Mouse (Mus musculus) naive thymus-derived CD4-positive, alpha-beta T cell, adult 2 months (primary cell): ENCODE results near the gene Tmem50b.
"Not testable (repeated sequence)": the region's sequence is repeated elsewhere in the genome, so short reads cannot be mapped to it uniquely, and the experiment has no call there.

Experiments
- DNase-seq: peaks from one replicate; pipeline ENCODE4 v3.0.0-alpha.2; 2011; ENCODE audit warnings: low read depth

The Tmem50b gene

DNA sequence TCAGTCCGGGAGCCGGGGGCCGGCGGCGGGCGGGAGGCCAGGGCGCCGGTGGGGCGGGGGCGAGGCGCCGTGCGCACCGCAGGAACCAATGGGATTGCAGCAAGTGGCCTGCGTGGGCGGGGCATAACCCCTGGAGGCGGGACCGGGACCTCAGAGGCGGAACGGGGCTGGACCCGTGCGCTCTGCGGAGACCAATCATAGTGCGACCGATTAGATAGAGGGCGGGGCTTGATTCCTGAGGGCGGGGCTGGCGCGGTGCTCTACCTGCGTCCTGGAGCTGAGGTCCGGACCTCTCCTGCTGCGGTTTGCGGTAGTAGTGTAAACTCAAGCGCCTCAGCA is at the start of gene Tmem50b:
Gene Tmem50b (minus strand): TSS at position 129 of the 339 bp plus-strand sequence.
- peak; percentile 99 for DNase-seq

DNA sequence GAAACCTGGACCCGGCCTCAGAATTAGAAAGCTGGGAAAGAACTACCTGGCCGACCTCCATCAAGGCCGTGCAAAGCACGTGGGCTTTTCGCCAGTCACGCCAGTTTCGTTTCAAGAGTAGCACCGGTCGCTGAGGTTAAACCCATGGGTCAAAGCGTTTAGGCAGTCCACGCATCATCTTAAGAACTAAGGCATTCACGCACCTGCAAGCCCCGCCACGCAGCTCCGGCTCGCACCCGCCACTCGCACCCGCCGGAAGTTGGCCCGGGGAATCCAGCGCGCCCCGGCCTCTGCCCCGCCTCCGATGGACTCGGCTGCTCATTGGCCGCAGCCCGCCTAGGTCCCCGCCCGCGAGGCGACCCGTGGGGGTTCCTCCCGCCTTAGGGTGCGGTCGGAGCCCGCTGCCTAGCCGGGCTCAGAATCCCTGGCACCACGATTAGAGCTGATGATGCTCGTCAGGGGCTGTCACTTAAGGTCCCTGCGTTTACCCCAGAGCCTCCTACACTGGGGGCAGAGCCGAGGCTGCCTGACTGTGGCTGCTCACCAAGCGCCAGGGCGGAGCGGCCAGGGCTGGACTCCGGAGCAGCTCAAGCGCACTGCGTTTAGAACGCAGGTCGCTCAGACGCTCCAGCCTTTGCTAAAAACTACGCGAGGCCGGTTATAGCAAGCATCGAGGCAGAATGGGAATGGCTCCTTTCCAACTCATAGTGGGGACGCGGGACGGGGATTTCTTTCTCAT is 49.2 kb upstream of the Tmem50b start, which contains the start of gene Gart:
Gene Gart (minus strand): TSS at position 272 of the 739 bp plus-strand sequence.
- DNase-seq, result peak; percentile 92

DNA sequence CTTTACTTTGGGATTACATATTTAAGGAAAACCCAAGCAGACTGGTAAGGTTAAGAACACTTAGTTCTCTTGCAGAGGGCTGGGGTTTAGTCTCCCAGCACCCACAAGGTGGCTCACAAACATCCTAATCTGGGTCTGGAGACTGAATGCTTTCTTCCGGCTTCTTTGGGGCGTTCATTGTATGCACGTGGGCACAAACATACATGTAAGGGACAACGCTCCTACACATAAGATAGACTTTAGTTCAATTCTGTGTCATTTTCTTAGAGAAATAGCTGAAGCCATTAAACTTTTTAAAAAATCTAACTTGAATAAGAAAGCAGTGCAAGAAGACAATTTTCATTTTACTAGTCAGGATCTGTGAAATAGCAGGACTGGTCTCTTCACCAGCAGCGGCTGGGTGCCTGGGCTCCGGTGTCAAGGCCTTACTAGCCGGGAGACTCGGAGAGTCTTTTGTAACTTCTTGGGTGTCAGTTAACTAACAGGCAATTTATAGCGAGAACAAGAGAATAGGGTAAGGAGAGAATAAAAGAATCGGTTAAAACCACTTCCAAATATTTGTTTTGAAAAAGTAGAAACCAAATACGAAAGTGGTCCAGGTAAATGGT is 48.5 kb upstream of the Tmem50b start:
- DNase-seq, result peak; percentile 83

DNA sequence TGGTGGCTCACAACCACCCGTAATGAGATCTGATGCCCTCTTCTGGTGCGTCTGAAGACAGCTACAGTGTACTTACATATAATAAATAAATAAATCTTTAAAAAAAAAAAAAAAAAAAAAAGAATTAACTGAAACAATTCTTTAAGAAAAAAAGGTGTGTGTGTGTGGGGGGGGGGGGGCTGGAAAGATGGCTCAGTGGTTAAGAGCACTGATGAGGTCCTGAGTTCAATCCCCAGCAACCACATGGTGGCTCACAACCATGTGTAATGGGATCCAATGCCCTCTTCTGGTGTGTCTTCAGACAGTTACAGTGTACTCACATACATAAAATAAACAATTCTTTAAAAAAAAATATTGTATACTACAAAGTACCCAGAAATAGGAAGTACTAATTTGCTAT is 47.8 kb upstream of the Tmem50b start:
- DNase-seq, result not testable (repeated sequence)

DNA sequence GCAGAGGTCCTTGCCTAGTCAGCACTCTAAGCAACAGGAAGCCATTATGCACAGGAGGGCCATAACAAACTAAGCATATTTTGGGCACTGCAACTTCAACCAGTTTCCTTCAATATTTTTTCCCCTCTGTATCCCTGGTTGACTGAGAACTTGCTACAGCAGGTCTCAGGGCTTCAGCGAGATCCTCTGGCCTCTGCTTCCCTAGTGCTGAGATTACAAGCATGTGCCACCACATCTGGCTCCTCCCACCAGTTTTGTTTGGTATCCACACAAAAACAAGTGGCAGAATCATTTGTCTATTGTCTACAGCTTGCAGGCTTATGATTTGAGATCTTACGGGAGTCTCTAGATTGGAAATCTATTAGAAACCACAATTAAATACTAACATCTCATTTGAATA is 47.3 kb upstream of the Tmem50b start:
- no peak for DNase-seq

DNA sequence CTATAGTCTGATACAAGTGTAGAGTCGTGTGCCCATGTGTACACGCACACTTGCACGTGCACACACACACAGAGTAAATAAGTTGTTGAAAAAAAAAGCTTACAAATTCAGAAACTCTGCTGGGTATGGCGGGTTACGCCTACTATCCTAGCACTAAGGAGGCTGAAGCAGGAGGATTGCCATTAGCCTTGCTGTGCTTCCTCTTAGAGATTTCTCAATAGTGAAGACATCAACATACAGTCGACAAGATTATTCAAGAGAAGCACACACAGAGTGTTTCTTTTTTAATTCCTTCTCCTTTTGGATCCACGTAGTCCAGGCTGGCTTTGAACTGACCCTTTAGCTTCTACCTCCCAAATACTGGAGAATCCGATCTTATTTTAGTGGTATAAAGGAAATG is 42.6 kb upstream of the Tmem50b start:
- DNase-seq, result no peak

DNA sequence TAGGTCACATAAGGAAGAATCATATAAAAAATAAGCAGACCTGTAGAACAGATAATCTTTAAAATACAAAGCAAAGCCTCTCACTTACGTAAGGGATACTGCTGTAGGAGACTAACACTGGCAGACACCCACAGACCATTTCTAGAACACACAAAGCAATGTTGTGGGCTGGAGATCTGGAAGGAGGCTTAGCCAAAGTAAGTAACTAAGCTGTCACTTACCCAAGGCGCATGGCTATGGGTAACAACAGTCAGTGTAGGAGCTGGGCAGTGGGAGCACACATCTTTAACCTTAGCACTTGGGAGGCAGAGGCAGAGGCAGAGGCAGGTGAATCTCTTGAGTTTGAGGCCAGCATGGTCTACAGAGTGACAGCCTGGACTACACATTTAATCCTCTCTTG is 42.0 kb upstream of the Tmem50b start:
- no peak for DNase-seq

DNA sequence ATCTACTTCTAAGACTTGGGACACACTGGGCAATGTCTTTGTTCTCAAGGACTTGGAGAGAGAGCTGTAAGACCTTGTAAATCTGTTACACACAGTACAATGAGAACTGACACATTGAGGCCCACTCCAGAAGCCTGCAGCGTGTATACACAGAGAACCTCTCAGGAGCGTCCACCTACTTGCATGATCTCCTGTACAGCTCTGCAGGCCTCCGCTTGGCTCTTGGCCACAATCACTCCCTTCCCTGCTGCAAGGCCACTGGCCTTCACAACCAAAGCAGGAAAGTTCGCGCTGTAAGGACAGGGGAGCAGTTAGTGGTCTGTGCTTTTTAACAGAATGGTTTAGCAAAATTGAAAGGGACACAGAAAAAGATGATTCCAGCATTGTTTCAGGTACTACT is 41.6 kb upstream of the Tmem50b start:
- no peak for DNase-seq

DNA sequence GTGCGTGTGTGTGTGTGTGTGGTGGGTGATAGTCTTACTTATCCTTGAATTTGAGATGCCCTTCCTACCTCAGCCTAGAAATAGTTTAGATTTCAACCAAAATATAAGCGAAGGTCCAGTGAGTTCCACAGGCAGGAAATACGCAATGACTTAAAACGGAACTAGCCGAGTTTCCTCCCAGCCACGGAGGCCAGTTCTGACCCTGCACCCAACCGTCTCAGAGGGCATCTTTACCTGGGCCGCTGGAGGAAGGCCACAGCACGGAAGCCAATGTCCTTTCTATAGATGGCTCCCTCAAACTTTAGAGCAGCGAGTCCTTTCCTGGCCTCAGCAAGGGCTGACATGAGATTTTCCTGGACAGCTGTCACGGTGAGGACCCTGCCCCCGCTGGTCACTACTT is 36.0 kb upstream of the Tmem50b start:
- no peak for DNase-seq

DNA sequence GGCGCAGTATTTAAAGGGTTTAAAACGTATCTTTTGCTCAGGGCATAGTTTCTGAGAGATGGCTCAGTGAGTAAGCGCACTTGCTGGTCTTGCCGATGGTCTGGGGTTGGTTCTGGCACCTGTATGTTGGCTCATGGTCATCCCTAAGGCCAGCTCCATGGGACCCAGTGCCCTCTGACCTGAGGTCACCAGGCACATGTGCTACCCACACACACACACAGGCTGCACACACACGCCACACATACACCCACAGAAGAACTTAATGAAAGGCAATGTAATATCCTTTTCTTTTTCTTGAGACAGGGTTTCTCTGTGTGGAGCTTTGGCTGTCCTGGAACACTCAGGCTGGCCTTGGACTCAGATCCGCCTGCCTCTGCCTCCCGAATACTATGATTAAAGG is 35.3 kb upstream of the Tmem50b start:
- no peak for DNase-seq

DNA sequence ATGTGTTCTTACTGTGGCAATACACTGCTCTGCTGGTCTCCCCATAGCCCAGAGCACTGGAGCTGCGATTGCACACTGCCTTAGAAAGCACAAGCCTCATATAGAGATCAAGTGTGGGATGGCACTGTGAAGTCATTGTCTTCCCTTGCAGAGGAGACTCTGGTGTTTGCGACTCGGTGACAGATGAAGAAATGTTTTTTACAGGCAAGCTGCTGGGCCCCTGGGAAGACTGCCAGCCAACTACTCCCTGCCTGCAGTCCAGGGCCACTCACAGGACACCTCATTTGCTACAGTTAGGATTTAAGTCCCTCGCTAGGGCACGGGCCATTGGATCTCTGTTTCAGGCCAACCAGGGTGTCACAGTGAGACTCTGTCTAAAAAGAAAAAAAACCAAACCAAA is 34.8 kb upstream of the Tmem50b start:
- no peak for DNase-seq

DNA sequence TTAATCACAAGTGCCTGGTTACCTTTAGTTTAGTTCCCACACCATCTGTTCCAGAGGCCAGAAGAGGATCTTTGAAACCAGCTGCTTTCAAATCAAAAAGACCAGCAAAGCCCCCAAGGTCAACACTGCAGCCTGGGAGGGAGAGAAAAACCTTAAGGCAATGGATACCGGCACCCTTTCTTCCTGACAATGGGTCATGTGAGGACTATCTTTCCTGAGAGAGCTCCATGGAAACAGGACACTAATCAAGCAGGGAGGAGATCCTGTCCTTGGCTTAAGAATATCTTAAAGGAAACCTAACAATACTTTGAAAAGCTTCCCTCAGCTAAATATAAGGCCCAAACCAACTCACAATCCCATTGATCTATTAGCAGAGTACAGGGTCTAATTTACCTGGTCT is 33.0 kb upstream of the Tmem50b start:
- no peak for DNase-seq

DNA sequence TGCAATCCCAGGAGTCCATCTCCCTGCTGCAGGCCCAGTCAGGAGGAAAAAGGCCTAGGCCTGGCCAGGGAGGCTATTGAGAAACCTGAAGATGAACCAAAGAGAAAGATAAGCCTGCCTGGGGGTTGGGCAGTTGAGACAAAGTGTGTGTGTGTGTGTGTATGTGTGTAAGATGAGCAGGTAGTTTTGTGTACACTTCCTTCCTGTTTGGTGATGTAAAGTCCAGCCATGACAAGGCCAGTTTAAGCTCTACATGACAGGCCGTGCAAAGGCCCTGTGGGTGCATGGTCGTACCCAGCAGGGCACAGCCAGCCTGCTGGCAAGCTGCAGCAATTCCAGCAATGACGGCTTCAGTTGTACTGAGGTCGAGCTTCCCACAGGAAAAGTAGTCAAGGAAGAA is 32.1 kb upstream of the Tmem50b start:
- DNase-seq, result no peak

DNA sequence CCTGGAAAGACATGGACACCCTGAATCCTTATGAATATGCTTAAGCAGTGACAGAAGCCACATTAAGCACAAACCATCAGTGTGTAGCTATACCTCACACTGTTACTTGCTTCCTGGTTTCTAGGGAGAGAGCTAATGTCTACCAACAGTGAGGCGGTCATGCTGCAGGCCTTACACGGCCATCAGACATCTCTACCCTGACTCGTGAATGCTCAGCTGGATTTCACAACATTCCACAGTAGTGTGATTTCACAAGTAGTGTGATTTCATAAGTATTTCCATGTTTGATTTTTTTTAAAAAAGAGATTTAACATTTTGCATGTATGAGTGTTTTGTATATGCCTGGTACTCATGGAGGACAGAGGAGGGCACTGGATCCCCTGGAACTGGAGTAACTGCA is 31.1 kb upstream of the Tmem50b start:
- no peak for DNase-seq

DNA sequence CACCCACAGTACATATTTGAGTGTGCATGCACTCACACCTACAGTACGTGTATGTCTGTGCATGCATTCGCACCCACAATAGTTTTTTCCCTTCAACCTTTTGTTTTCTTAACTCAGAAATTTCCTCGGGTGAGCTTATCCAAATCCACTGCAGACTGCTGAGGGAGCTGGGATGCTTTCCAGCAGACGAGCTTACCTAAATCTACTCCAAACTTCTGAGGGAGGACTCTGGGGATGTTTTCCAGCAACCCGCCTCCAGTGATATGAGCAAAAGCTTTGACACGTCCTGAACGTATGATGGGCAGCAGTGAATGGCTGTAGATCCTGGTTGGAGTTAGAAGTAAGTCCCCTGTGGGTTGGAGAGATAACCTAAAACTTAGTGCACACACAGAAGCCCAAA is 30.2 kb upstream of the Tmem50b start:
- DNase-seq, result no peak

DNA sequence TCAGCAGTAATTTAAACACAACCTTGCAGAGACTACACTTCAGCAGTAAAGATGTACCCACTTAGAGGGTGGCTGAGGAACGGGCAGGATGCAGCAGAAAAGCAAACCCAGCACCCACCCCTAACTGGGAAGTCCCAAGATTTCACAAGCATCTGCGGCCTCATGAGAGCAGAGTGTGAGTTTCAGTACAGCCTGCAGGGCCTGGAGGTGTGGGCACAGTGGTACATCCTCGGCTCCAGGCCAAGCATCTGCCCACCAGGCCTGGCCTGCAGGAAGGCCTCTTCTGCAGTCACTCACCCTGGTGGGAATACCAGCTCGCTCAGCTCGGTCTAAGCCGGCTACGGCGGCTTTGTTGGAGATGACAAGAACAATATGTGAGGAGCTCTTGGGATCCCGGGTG is 25.5 kb upstream of the Tmem50b start:
- DNase-seq, result no peak

DNA sequence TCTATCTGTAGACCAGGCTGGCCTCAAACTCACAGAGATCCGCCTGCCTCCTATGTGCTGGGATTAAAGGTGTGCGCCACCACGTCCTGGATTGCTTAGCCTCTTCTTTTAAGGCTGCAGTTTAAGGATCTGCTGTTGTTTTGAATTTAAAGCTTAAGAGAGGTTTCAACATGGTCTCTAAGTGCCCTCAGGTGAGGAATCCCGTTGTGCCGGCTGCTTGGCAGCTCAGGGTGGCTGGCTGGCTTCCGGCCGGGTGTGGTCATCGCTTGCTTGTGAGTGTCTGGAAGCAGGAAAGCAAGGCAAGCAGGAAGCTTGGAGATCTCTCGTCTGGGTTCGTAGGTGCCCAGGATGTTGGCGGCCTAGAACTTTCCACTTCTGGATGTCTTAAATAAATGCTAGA is 23.4 kb upstream of the Tmem50b start:
- DNase-seq, result no peak

DNA sequence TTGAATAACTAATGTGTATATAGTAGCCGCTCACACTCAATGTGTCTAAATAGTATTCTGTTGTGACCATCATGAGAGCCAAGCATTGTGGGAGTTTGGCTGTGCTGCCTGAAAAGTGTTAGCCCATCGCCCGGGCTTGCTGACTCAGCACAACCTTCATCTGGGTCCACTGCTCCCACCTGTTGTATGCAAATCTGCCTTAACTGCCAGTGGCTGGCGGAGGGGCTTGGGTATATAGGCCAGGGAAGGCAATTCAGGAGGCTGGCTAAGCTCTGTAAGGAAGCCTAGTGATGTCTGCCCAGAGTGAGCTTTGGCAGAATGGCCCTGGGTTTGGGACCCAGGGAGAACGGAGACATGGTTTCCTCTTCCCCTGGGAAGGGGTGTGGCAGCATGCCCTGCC is 22.6 kb upstream of the Tmem50b start:
- no peak for DNase-seq

DNA sequence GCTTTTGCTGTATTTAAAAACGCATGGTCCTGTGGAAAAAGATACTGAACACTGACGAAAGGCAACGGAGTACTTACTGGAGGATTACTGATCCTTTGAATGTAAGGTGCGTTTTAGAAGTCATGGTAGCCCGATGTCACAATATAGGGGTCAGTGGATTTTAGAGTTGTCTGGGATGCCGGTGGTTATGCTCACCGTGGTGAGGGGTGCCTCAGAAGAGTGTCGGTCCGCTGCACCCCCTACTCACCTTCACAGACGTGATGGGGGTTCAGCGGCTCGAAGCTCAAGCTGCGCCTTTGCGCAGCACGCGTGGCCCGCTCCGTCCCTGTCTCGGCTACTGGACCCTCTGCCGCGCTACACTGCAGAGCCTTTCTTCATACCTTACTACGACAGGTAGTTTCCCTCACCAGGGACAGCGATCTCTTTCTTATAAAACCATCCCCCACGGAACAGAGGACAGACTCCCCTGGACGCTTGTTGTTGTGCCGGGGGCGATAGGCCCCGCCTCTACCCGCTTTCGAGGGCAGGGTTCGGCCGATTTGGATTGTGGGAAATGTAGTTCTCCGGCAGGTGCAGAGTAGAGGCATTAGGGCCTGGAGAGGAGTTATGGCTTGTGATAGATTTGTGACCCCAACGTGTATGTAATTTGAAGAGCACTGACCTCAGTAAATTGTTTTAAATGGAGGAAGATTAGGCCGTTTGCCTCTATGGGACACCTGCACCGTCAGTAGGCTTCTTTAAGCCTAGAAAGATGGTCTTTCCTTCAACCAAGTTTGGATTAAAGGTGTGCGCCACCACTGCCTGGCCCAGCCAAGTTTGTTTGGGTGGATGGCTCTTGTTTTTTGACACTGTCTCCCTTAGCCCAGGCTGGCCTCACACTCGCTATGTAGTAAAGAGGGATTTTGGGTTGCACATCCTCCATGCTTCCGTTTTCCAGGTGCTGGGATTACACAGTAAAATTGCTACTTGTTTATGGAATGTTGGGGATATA is 21.2 kb upstream of the Tmem50b start, which contains the start of gene Dnajc28:
Gene Dnajc28 (minus strand): TSS at position 516 of the 991 bp plus-strand sequence.
- peak; percentile 83 for DNase-seq

DNA sequence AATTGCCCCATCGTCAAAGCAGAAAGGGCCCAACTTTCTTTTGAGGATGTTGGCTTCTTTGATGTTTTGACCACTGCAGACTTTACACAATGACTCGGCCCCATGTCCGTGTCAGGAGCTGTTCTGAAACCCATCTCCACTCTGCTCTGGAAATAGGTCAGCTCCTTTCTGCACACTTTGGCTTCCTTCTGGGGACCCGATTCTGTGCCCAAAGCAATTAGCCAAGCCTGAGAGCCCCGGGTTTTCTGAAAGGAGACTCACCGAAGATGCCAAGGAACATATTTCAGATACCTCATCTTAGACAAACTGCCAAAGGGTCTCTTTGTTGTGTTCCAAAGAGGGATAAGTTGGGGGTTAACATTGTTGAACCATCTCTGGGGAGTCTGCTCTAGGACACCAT is 17.0 kb upstream of the Tmem50b start:
- no peak for DNase-seq

DNA sequence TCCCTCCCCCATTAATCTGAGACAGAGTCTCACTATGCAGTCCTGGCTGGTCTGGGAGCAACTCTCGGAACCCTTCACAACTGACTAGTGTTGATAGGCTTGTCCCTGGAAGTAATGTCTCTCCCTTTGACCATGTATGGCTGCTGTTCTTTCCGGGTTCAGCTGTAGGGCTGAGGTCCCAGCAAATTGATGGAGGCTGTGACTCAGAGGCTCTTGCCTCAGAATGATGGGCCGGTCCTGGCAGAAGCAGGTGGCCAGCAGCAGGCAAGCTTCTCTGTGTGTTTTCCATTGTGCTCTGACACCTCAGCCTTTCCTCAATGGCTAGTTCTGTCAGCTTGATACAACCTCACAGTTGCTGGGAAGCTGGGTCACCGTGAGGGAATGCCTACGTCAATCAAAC is 14.9 kb upstream of the Tmem50b start:
- DNase-seq, result no peak

DNA sequence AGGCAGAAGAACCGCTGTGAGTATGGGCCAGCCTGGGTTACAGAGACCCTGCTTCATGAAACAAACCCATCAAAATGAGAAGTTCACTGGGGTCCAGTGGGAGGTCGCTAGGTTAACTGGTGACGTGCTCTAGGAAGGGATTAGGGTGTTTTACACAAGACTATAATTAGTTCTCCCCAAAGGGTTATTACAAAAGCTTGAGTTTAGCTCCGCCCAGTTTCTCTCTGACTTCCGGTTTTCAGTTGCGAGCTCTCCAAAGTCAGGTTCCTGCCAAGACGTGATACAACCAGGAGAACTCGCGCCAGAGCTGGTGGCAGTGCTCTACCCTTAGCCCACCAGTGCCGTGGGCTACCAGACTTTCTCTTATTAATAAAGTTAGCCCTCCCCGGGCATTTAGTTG is 13.6 kb upstream of the Tmem50b start:
- DNase-seq, result no peak
